Mouse (Mus musculus) hindbrain, postnatal 0 days (tissue): ENCODE data around the gene Dst. TPM values are rescaled to one million over a fixed set of nuclear protein-coding genes. Genes with fewer than 3 reads are reported as not detected.

Experiments used
- ATAC-seq: fragments of 200-750 bp; cut with Nextera tagmentation; 2 replicates; pipeline ENCODE4 v1.8.0; 2017; ENCODE audit warnings: mild to moderate bottlenecking, moderate TSS enrichment, moderate library complexity
- DNase-seq: peaks from one replicate; pipeline ENCODE4 v3.0.0-alpha.2; 2015; ENCODE audit warnings: low spot score
- H3K27ac ChIP-seq: fragments of 300-500 bp; sonication (generic); 2 replicates; pipeline ENCODE4 v1.5.1; 2014; ENCODE audit warnings: mild to moderate bottlenecking
- H3K27me3 ChIP-seq: fragments of 300-500 bp; sonication (generic); 2 replicates; pipeline ENCODE4 v1.6.1; 2014; ENCODE audit warnings: low read length, mixed read lengths; ENCODE audit not compliant: insufficient read depth
- H3K36me3 ChIP-seq: fragments of 300-500 bp; sonication (generic); 2 replicates; pipeline ENCODE4 v1.6.1; 2014; ENCODE audit warnings: low read length, mixed read lengths; ENCODE audit not compliant: insufficient read depth
- H3K4me1 ChIP-seq: fragments of 300-500 bp; sonication (generic); 2 replicates; pipeline ENCODE4 v1.6.1; 2014; ENCODE audit warnings: antibody characterized with exemption, low read length, mixed read lengths; ENCODE audit not compliant: insufficient read depth
- H3K4me2 ChIP-seq: fragments of 300-500 bp; sonication (generic); 2 replicates; pipeline ENCODE4 v1.6.1; 2014; ENCODE audit warnings: low read depth, mild to moderate bottlenecking, low read length, moderate library complexity, mixed read lengths
- H3K4me3 ChIP-seq: fragments of 300-500 bp; sonication (generic); 2 replicates; pipeline ENCODE4 v1.5.1; 2014; ENCODE audit warnings: low read length
- H3K9ac ChIP-seq: fragments of 300-500 bp; sonication (generic); replicated peaks from 2 replicates; pipeline ENCODE4 v1.6.1; 2014; ENCODE audit warnings: mild to moderate bottlenecking, low read length, moderate library complexity, mixed read lengths
- H3K9me3 ChIP-seq: fragments of 300-500 bp; sonication (generic); 2 replicates; pipeline ENCODE4 v1.6.1; 2016; ENCODE audit warnings: low read length, mixed read lengths
- CTCF ChIP-seq: IDR thresholded peaks from 2 replicates; pipeline ENCODE4 v1.5.1; 2016; ENCODE audit warnings: antibody characterized with exemption, control low read depth, low read depth
- WGBS: fragments of 180-500 bp; shearing (Covaris S2); extraction: QIAGEN DNeasy Blood & Tissue Kit; methylation state at CpG from one replicate; pipeline ENCODE4 v1.1.7; 2014; 5-methylcytosine and 5-hydroxymethylcytosine counted together
- polyA plus RNA-seq: library from polyadenylated mRNA; unstranded; fragments of >200 nt; fragmentation: Nextera tagmentation; extraction: Ambion mirVana; gene quantifications from 2 replicates; pipeline ENCODE4 v1.2.1, GENCODE M21; 2015
- total RNA-seq: library from RNA; depleted of rRNA; stranded (reverse); fragments of >200 nt; gene quantifications from 2 replicates; pipeline ENCODE4 v1.2.3, GENCODE M21; 2014; rRNA removed

The Dst gene
- total RNA-seq (149 and 155 TPM in 2 replicates), polyA plus RNA-seq (30.7 and 33.0 TPM in 2 replicates)

DNA sequence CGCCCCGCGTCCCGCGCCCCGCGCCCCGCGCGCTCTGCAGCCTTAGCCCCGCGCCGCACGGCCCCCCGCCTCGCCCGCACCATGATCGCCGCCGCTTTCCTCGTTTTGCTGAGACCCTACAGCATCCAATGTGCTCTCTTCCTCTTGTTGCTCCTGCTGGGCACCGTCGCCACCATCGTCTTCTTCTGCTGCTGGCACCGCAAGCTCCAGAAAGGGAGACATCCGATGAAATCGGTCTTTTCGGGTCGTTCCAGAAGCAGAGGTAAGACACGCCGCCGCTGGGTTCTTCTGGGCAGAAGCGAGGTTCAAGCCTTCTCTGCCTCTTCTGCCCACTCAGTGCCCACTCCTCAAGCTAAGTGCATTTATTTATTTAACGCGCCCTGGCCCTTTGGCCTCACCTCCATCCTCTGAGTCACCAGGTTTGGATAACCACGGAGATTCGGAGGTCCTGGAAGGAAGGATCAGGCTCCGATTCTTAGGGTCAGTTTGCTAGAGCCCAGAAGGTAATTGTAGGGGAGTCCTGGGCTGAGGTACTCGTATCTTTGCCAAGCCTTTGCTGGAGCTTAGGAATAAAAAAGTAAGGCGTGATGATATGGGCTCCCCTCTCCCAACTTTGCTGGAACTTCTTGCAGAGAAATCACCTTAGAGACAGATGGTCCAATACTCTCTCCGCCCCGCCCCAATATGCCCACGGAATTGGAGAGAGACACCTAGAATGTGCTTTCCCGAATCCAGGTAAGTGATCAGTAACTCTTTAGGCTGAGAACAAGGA is at the start of gene Dst:
Dst (plus strand) TSS at position 35 of the 772 bp plus-strand sequence.
- no peak for TF ChIP-seq CTCF
- no peak for DNase-seq
- H3K9ac ChIP-seq: peak within 1 kb of the TSS; percentile 82
- peak; percentile 13 for ATAC-seq
- H3K9me3 ChIP-seq: no peaks in the 10 kb centered on the region
- peak within 1 kb of the TSS; percentile 71 for H3K4me3 ChIP-seq
- peak within 1 kb of the TSS; percentile 79 for H3K4me2 ChIP-seq
- 6% methylated on average over 43 of the region's 44 CpGs for WGBS
- H3K4me1 ChIP-seq: no peaks in the 10 kb centered on the region
- H3K27ac ChIP-seq: peak within 1 kb of the TSS; percentile 89
- H3K27me3 ChIP-seq: no peaks in the 10 kb centered on the region
- H3K36me3 ChIP-seq: no peaks in the 10 kb centered on the region

DNA sequence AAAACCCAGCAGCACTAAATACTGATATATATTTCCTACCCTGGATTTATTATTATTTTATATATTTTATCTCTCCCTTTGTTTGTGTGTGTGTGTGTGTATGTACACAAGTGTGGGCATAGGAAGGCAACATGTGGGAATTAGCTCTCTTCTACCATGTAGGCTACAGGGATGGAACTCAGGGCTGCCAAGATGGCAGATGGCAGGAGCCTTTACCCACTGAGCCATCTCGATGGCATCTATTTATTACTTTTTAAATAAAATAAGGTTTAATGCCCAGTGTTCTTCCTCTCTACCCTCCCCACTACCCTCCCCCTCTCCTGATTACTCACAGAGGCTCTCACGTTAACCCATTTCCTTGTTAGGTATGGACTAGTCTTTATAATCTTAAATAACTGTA is 39.0 kb upstream of the Dst start:
- Histone ChIP-seq H3K27ac (no peak overlapping the region), H3K4me2 (no peak overlapping the region), H3K4me3 (no peak overlapping the region), H3K27me3 (no peaks in the 10 kb centered on the region), H3K4me1 (no peaks in the 10 kb centered on the region), H3K36me3 (no peaks in the 10 kb centered on the region; the same call in 1 of the 2 replicates), H3K9me3 (no peaks in the 10 kb centered on the region), H3K9ac (no peak overlapping the region)
- no peak for TF ChIP-seq CTCF
- no peak for ATAC-seq
- DNase-seq: no peak
- 82% methylated on average over 2 of the region's 2 CpGs for WGBS

DNA sequence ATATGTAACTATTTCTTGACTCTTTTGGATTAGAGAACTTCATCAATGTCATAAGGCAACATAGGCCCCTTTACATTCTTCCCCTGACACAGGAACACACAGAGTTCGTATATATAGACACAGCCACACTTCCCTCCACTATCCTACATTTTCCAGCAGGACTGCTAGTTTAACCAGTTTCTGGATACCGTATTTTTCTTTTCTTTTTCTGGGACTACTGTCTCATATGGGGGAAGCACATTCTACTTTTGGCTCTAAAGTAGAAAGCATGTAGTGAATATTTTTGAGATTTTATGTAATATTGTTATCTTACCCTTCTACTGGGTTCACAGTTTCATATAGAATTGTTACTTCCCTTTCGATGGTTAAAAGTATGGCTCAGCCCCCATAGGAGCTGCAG is 38.6 kb upstream of the Dst start:
- TF ChIP-seq CTCF: no peak
- no peak overlapping the region for H3K4me2 ChIP-seq
- H3K36me3 ChIP-seq: no peaks in the 10 kb centered on the region; the same call in 1 of the 2 replicates
- no peak for DNase-seq
- no peaks in the 10 kb centered on the region for H3K9me3 ChIP-seq
- no peaks in the 10 kb centered on the region for H3K4me1 ChIP-seq
- WGBS: 92% methylated on average over 3 of the region's 3 CpGs
- no peaks in the 10 kb centered on the region for H3K27me3 ChIP-seq
- no peak overlapping the region for H3K27ac ChIP-seq
- no peak overlapping the region for H3K9ac ChIP-seq
- no peak for ATAC-seq
- H3K4me3 ChIP-seq: no peak overlapping the region

DNA sequence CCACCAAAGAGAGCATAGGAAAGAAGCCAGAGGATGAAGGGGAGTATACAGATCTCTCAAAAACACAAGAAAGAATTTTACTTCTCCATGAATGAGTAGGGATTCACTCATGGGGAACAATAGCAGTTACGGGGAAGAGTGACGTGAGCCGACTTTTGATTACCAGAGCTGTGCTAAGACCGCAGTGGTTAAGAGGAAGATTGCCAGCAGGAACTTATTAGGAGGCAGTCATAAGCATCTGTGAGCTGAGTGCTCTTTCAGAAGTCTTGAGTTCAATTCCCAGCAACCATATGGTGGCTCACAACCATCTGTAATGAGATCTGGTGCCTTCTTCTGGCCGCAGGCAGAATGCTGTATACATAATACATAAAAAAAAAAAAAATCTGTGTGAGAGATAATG is 34.5 kb upstream of the Dst start:
- no peak overlapping the region for H3K4me3 ChIP-seq
- TF ChIP-seq CTCF: no peak
- no peak for ATAC-seq
- no peaks in the 10 kb centered on the region; the same call in 1 of the 2 replicates for H3K36me3 ChIP-seq
- no peak for DNase-seq
- H3K9me3 ChIP-seq: no peaks in the 10 kb centered on the region
- no peak overlapping the region for H3K4me2 ChIP-seq
- H3K27ac ChIP-seq: no peak overlapping the region
- H3K4me1 ChIP-seq: no peaks in the 10 kb centered on the region
- no peaks in the 10 kb centered on the region for H3K27me3 ChIP-seq
- 70% methylated on average over 5 of the region's 5 CpGs for WGBS
- H3K9ac ChIP-seq: no peak overlapping the region

DNA sequence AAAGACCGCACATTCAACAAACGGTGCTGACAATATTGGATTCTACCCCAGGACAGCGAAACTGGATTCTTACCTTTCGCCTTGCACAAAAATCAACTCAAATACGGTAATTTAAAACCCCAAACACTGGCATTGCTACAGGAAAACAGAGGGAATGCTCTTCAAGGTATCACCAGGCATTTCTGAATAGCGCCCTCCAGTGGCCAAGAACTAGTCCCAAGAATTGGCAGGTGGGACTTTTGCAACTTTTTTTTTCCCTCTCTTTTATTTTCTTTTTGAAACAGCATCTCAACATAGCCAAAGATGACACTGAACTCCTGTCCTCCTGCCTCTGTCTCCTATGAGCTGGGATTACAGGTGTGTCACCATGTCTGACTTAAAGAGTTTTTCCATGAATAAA is 32.3 kb upstream of the Dst start:
- Histone ChIP-seq H3K27me3 (no peaks in the 10 kb centered on the region), H3K27ac (no peak overlapping the region), H3K4me3 (no peak overlapping the region), H3K9ac (no peak overlapping the region), H3K4me2 (no peak overlapping the region), H3K36me3 (no peaks in the 10 kb centered on the region; the same call in 1 of the 2 replicates), H3K9me3 (no peaks in the 10 kb centered on the region), H3K4me1 (no peaks in the 10 kb centered on the region)
- WGBS: 51% methylated on average over 6 of the region's 6 CpGs
- TF ChIP-seq CTCF: peak; percentile 49
- DNase-seq (peak; percentile 48), ATAC-seq (no peak)

DNA sequence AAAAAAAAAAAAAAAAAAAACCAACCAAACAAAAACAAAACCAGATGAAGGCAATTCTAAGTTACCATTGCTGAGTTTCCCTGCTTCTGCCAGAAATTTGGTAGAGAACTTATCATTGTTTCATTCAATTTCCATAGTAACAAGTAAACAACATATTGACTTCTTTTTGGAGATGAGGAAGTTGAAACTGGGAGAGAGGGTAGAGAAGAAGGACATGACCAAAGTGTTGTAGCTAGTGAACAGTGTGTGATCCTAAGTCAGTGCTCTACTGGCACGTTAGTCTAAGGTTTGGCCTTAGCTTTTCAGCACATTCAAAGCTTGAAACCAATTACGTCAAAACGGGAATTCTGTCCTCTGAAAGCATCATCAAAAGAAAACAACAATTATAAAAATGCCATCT is 31.6 kb upstream of the Dst start:
- Histone ChIP-seq H3K4me1 (no peaks in the 10 kb centered on the region), H3K4me2 (no peak overlapping the region), H3K9ac (no peak overlapping the region), H3K27ac (no peak overlapping the region), H3K36me3 (no peaks in the 10 kb centered on the region; the same call in 1 of the 2 replicates), H3K9me3 (no peaks in the 10 kb centered on the region), H3K4me3 (no peak overlapping the region), H3K27me3 (no peaks in the 10 kb centered on the region)
- no peak for ATAC-seq
- no peak for DNase-seq
- 84% methylated on average over 3 of the region's 3 CpGs for WGBS
- no peak for TF ChIP-seq CTCF

DNA sequence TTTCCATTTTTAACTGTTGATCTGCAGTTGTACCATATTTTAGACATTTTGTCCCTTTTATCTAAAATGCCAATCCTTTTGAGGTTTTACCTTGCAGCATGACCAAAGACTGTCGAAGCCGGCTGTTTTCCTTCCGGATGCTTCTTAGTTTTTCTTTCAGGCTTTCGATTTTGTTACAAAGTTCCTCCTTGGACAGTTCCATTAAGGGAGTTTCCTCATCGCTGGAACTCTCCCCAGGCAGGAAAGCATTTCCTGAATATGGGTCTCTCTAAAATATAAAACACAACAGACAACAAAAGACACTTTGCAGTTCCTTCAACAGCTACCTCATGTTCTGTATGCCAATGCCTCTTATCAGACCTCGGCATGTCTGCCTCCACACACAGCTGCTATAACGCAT is 29.9 kb upstream of the Dst start:
- Histone ChIP-seq H3K9ac (no peak overlapping the region), H3K4me1 (no peaks in the 10 kb centered on the region), H3K36me3 (no peaks in the 10 kb centered on the region), H3K9me3 (no peaks in the 10 kb centered on the region), H3K27me3 (no peaks in the 10 kb centered on the region), H3K4me3 (no peak overlapping the region), H3K4me2 (no peak overlapping the region), H3K27ac (no peak overlapping the region)
- no peak for ATAC-seq
- DNase-seq: no peak
- no peak for TF ChIP-seq CTCF
- WGBS: 89% methylated on average over 7 of the region's 7 CpGs
